Mouse (Mus musculus) monocyte, adult 5-6 weeks (primary cell): ENCODE data around the gene Ctnnb1. TPM values are rescaled to one million over a fixed set of nuclear protein-coding genes. Genes with fewer than 3 reads are reported as not detected.
"Not testable (repeated sequence)": the region's sequence is repeated elsewhere in the genome, so short reads cannot be mapped to it uniquely, and the experiment has no call there.

Source experiments
- ATAC-seq: fragments of 153-309, 156-312 bp; replicated peaks from 2 replicates; pipeline ENCODE4 v1.8.0; 2017; ENCODE audit warnings: mild to moderate bottlenecking; ENCODE audit not compliant: low TSS enrichment, insufficient number of reproducible peaks, severe bottlenecking, poor library complexity, low FRiP score
- total RNA-seq: library from RNA; stranded (forward); fragments of 200-1000, 200-491, 200-594 nt; gene quantifications from 3 replicates; pipeline ENCODE4 v1.2.3, GENCODE M21; 2017

Gene Ctnnb1
- total RNA-seq = 355 to 477 TPM (median 465 TPM) in 3 replicates

- no peak for ATAC-seq
Observed at GRCm38 (mm10) chr9:120929081-120929480, at the start of gene Ctnnb1. TSS of gene Ctnnb1 (plus strand) at chr9:120929216.

- no peak for ATAC-seq
Observed at GRCm38 (mm10) chr9:120880286-120880685, 48.7 kb upstream of the Ctnnb1 start.

GRCm38 (mm10) chr9:120881121-120881520 is 47.9 kb upstream of the Ctnnb1 start:
- no peak for ATAC-seq

GRCm38 (mm10) chr9:120881839-120882238 is 47.2 kb upstream of the Ctnnb1 start:
- ATAC-seq = no peak

GRCm38 (mm10) chr9:120884726-120885125 is 44.3 kb upstream of the Ctnnb1 start:
- no peak for ATAC-seq

GRCm38 (mm10) chr9:120887631-120888030 is 41.4 kb upstream of the Ctnnb1 start:
- ATAC-seq = no peak

- ATAC-seq = no peak
Observed at GRCm38 (mm10) chr9:120893435-120893834, 35.6 kb upstream of the Ctnnb1 start.

GRCm38 (mm10) chr9:120893971-120894370 is 35.0 kb upstream of the Ctnnb1 start:
- no peak for ATAC-seq

- no peak for ATAC-seq
Observed at GRCm38 (mm10) chr9:120894376-120894775, 34.6 kb upstream of the Ctnnb1 start.

- ATAC-seq = no peak
Observed at GRCm38 (mm10) chr9:120896502-120896901, 32.5 kb upstream of the Ctnnb1 start.

GRCm38 (mm10) chr9:120897269-120897668 is 31.7 kb upstream of the Ctnnb1 start:
- no peak for ATAC-seq

- no peak for ATAC-seq
Observed at GRCm38 (mm10) chr9:120899833-120900232, 29.2 kb upstream of the Ctnnb1 start.

GRCm38 (mm10) chr9:120900338-120901274 is 28.4 kb upstream of the Ctnnb1 start:
- ATAC-seq = no peak

- ATAC-seq = no peak
Observed at GRCm38 (mm10) chr9:120902562-120902961, 26.5 kb upstream of the Ctnnb1 start.

- no peak for ATAC-seq
Observed at GRCm38 (mm10) chr9:120908461-120908860, 20.6 kb upstream of the Ctnnb1 start.

GRCm38 (mm10) chr9:120913152-120913551 is 15.9 kb upstream of the Ctnnb1 start:
- ATAC-seq = no peak

- ATAC-seq = no peak
Observed at GRCm38 (mm10) chr9:120914429-120914828, 14.6 kb upstream of the Ctnnb1 start.

- peak; percentile 72 for ATAC-seq
Observed at GRCm38 (mm10) chr9:120914877-120915459, 14.0 kb upstream of the Ctnnb1 start.

- ATAC-seq = not testable (repeated sequence)
Observed at GRCm38 (mm10) chr9:120917619-120918018, 11.4 kb upstream of the Ctnnb1 start.

GRCm38 (mm10) chr9:120918211-120918610 is 10.8 kb upstream of the Ctnnb1 start:
- ATAC-seq = no peak
